Mouse (Mus musculus): ENCODE data around the gene Tep1. TPM values are rescaled to one million over a fixed set of nuclear protein-coding genes. Genes with fewer than 3 reads are reported as not detected.
"Not testable (repeated sequence)": the region's sequence is repeated elsewhere in the genome, so short reads cannot be mapped to it uniquely, and the experiment has no call there.

Gene Tep1
- polyA plus RNA-seq, 1 experiment from 2014 or later: 6.1 TPM

DNA sequence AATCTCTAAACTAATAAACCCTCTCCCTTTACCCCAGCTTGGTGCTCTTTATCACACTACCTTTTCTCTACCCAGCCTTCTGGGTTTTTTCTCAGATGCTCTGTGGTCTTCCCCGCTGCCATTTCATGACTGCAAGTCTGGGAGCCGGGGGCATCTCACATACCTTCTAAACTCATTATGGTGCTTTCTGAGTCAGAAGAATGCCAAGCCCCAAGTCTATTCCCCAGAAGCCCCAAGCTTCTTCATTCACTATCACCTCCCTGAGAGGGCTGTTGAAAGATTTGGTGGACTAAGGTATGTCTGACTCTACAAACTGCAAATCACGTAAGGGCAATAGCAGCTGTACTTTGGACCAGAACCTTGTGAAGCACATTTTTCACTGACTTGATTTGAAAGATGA lies 3.4 kb downstream of the Tep1 start:
- no peak overlapping the region for H3K27ac ChIP-seq (ENCODE audit: poor library complexity, severe bottlenecking)
- no peaks in the 10 kb centered on the region for H3K9me3 ChIP-seq (replicated peaks)
- ATAC-seq (ENCODE audit: insufficient number of reproducible peaks, low FRiP score): no peak
- no peak overlapping the region for H3K4me3 ChIP-seq
- no peaks in the 10 kb centered on the region for H3K4me1 ChIP-seq (replicated peaks)
- WGBS: 90% methylated on average over 3 of the region's 3 CpGs
- H3K4me2 ChIP-seq: no peak overlapping the region
- H3K9ac ChIP-seq: no peak overlapping the region
- peaks cover 20% of the 10 kb centered on the region for H3K36me3 ChIP-seq
- H3K27me3 ChIP-seq (replicated peaks): no peaks in the 10 kb centered on the region

DNA sequence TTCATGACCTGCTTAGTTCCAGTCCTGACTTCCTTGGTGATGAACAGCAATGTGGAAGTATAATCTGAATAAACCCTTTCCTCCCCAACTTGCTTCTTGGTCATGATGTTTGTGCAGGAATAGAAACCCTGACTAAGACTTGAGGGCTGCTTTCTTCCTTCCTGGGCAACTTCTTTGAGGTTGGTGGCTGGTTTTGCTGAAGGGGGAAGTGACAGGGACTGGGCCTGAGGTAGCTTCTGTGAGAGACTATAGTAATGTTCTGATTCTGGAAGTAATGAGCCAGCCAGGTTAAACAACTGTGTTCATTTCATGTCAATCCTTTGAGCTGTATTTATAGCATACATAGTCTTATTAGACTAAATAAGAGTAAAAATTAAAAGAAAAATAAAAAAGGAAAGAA lies 5.4 kb downstream of the Tep1 start:
- H3K9ac ChIP-seq; H3K4me2 ChIP-seq; H3K4me1 ChIP-seq (replicated peaks); H3K27me3 ChIP-seq (replicated peaks); ATAC-seq (ENCODE audit: insufficient number of reproducible peaks, low FRiP score); H3K27ac ChIP-seq (ENCODE audit: poor library complexity, severe bottlenecking); H3K4me3 ChIP-seq; H3K9me3 ChIP-seq (replicated peaks): not testable (repeated sequence)
- H3K36me3 ChIP-seq: peaks cover 30% of the 10 kb centered on the region

DNA sequence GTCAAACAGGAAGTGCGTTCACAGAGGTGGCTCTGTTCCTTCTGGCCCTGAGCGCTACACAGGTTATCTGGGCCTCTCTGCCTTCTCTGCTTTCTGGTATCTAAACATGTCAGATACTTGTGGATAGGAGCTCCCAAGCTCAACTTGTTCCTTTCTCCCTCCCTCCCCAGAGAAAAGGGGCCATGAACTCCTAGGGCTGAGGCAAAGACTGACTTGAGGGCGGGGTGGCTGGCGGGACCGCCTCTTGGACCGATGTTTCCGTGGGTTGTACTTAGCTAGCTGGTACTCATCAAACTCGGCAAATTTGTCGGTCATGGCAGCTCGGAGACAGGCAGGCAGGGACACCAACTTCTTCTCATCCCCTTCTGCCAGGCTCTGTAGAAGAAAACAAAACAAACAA lies 7.7 kb downstream of the Tep1 start:
- H3K9me3 ChIP-seq (replicated peaks): no peaks in the 10 kb centered on the region
- WGBS: 75% methylated on average over 10 of the region's 10 CpGs
- H3K9ac ChIP-seq: no peak overlapping the region
- ATAC-seq (ENCODE audit: insufficient number of reproducible peaks, low FRiP score): no peak
- H3K4me1 ChIP-seq (replicated peaks): no peaks in the 10 kb centered on the region
- H3K4me3 ChIP-seq: no peak overlapping the region
- peaks cover 37% of the 10 kb centered on the region for H3K36me3 ChIP-seq
- no peak overlapping the region for H3K27ac ChIP-seq (ENCODE audit: poor library complexity, severe bottlenecking)
- no peak overlapping the region for H3K4me2 ChIP-seq
- no peaks in the 10 kb centered on the region for H3K27me3 ChIP-seq (replicated peaks)

DNA sequence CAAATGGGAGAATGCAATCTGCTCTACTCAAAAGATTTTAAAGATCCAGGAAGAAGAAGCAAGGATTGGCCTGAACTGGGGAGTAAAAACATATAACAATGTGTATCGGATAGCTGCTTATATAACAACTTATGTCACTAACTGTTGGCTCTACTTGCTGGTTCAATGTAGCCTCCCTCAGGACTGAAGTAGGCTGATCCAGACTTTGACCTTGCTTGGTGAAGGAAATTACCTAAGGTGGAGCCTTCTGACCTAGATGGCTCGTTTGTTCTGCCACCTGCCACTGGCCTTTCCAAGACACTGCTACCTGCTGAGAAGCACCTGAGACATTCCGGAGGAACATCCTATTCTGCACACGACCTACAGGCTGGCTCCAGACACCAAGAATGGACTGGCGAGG lies 14.6 kb downstream of the Tep1 start:
- H3K4me1 ChIP-seq (replicated peaks): no peaks in the 10 kb centered on the region
- ATAC-seq (ENCODE audit: insufficient number of reproducible peaks, low FRiP score): no peak
- no peaks in the 10 kb centered on the region for H3K27me3 ChIP-seq (replicated peaks)
- no peak overlapping the region for H3K4me3 ChIP-seq
- H3K27ac ChIP-seq (ENCODE audit: poor library complexity, severe bottlenecking): no peak overlapping the region
- no peak overlapping the region for H3K9ac ChIP-seq
- no peaks in the 10 kb centered on the region for H3K9me3 ChIP-seq (replicated peaks)
- H3K4me2 ChIP-seq: no peak overlapping the region
- WGBS: 75% methylated on average over 5 of the region's 5 CpGs
- peaks cover 57% of the 10 kb centered on the region for H3K36me3 ChIP-seq

DNA sequence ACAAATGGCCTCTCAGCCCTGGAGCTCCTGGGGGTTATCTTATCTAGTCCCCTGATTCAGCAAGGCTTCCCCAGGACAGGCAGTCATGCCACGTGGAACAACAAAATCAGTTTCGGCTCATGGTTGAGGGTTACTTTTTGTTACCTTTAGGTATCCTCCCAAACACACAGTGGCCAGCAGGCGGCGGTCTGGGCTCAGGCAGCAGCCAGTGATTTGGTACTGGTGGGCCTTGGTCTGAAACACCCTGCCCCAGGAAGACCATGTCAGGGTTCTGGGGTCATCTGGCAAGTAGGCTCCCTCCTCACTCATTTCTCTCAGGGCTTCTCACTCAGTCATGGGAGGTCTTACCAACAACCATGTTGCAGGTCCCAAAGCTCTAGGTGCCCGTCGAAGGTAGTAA lies 33.1 kb downstream of the Tep1 start:
- H3K4me2 ChIP-seq: no peak overlapping the region
- no peak overlapping the region for H3K27ac ChIP-seq (ENCODE audit: poor library complexity, severe bottlenecking)
- H3K36me3 ChIP-seq: peaks cover 59% of the 10 kb centered on the region
- H3K9ac ChIP-seq: no peak overlapping the region
- 42% methylated on average over 6 of the region's 6 CpGs for WGBS
- no peak for ATAC-seq (ENCODE audit: insufficient number of reproducible peaks, low FRiP score)
- H3K4me1 ChIP-seq (replicated peaks): no peaks in the 10 kb centered on the region
- H3K4me3 ChIP-seq: no peak overlapping the region
- H3K27me3 ChIP-seq (replicated peaks): no peaks in the 10 kb centered on the region
- no peaks in the 10 kb centered on the region for H3K9me3 ChIP-seq (replicated peaks)

DNA sequence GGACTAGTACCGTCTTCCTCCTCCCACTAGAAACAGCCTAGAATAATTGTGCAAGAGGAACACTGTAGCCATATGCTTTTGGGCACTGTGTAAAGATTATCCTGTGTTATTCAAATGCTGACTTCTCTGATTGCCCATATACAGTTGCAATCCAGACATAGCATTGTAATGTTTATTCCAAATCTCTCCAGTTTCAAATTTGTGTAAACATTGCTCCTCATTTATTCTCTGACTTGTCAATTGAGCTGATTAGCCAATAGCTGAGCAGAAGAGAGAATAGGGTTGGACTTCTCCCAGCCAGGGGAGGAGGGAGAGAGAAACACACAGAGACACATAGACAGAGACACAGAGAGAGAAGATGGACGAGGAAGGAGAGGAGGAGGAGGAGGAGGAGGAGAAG lies 35.9 kb downstream of the Tep1 start:
- peaks cover 57% of the 10 kb centered on the region for H3K36me3 ChIP-seq
- no peak overlapping the region for H3K27ac ChIP-seq (ENCODE audit: poor library complexity, severe bottlenecking)
- no peak overlapping the region for H3K4me2 ChIP-seq
- no peaks in the 10 kb centered on the region for H3K4me1 ChIP-seq (replicated peaks)
- no peaks in the 10 kb centered on the region for H3K27me3 ChIP-seq (replicated peaks)
- no peaks in the 10 kb centered on the region for H3K9me3 ChIP-seq (replicated peaks)
- H3K4me3 ChIP-seq: no peak overlapping the region
- H3K9ac ChIP-seq: no peak overlapping the region
- 45% methylated on average over 2 of the region's 2 CpGs for WGBS
- ATAC-seq (ENCODE audit: insufficient number of reproducible peaks, low FRiP score): no peak

DNA sequence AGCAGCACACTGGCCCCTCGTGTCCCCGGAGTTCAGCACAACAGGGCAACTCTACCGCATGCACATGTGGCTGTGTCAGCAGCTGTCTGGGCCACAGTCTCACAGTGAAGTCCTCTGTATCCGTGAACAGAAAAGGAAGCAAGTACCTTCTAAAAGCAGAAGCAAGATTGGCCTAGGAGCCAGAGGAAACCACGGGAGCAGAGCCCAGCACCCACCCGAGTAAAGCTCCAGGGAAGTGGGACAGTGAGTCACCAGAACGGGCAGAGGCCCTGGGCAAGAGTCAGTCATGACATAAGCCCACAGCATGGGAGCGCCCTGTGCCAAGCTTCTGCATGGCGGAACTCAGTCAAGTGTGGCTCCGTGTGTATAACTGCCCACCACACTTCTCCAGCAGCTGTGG lies 36.4 kb downstream of the Tep1 start:
- H3K36me3 ChIP-seq: peaks cover 57% of the 10 kb centered on the region
- no peaks in the 10 kb centered on the region for H3K27me3 ChIP-seq (replicated peaks)
- no peak overlapping the region for H3K4me2 ChIP-seq
- H3K9me3 ChIP-seq (replicated peaks): no peaks in the 10 kb centered on the region
- H3K27ac ChIP-seq (ENCODE audit: poor library complexity, severe bottlenecking): no peak overlapping the region
- no peak overlapping the region for H3K4me3 ChIP-seq
- ATAC-seq (ENCODE audit: insufficient number of reproducible peaks, low FRiP score): no peak
- WGBS: 79% methylated on average over 10 of the region's 10 CpGs
- no peak overlapping the region for H3K9ac ChIP-seq
- no peaks in the 10 kb centered on the region for H3K4me1 ChIP-seq (replicated peaks)

DNA sequence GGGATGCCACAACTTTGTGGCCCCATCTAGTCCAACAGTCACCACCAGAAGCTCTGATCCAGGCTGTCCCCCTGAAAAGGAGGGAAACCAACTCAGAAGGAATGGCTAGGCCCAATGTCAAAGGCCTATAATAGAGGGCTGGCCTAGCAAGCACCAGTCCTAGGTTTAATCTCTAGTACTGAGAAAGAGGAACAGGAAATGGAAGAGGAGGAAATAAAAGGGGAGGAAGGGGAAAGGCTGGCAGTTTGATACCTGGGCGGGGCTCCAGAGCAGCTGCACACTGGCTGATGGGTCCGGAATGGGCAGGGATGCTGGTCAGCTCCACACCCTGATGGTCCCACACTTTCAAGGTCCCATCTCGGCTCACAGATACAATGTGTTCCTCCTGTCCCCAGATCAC lies 40.5 kb downstream of the Tep1 start:
- Histone ChIP-seq H3K4me3 (no peak overlapping the region), H3K27ac (ENCODE audit: poor library complexity, severe bottlenecking) (no peak overlapping the region), H3K4me2 (no peak overlapping the region), H3K27me3 (replicated peaks) (no peaks in the 10 kb centered on the region), H3K9ac (no peak overlapping the region), H3K9me3 (replicated peaks) (no peaks in the 10 kb centered on the region), H3K36me3 (peaks cover 43% of the 10 kb centered on the region), H3K4me1 (replicated peaks) (no peaks in the 10 kb centered on the region)
- no peak for ATAC-seq (ENCODE audit: insufficient number of reproducible peaks, low FRiP score)
- WGBS: 83% methylated on average over 3 of the region's 3 CpGs

DNA sequence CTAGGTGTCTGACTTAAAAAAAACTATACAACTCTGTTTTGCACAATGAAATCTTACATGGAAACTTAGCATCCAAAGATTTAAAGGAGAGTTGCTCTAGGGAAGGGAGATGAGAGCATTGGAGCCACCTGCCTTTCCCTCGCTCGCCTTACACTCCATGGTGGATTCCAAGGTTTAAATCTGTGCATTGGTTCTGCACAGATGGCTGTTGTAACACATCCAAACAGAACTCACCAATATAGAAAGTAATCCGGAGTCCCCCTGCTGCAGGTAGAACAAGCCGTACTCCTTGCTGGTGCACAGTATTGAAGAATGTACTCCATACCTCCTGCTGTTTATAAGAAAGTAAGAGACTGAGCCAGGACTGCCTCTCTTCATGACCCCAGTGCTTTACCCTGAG lies 43.8 kb downstream of the Tep1 start:
- 79% methylated on average over 4 of the region's 4 CpGs for WGBS
- H3K36me3 ChIP-seq: peaks cover 47% of the 10 kb centered on the region
- H3K27ac ChIP-seq (ENCODE audit: poor library complexity, severe bottlenecking): no peak overlapping the region
- H3K9me3 ChIP-seq (replicated peaks): no peaks in the 10 kb centered on the region
- no peak overlapping the region for H3K4me3 ChIP-seq
- H3K9ac ChIP-seq: no peak overlapping the region
- H3K27me3 ChIP-seq (replicated peaks): no peaks in the 10 kb centered on the region
- H3K4me1 ChIP-seq (replicated peaks): no peaks in the 10 kb centered on the region
- no peak for ATAC-seq (ENCODE audit: insufficient number of reproducible peaks, low FRiP score)
- no peak overlapping the region for H3K4me2 ChIP-seq

DNA sequence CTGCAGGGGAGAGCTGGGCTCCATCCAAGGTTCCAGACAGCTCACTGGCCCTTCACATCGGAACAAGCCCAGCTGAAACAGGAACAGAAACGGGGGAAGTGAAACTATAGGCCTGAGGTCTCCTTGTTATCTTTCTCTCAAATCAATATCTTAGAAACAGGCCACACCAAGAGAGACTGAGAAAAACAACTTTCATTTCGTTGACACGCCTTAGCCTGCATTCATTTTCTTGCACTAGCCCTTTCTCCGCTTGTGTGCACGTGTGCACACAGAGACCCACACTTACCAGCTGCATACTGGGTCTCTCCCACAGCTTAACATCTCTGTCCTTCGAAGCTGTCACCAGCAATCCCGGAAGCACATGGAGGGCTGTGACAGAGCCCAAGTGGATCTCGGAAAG lies 46.1 kb downstream of the Tep1 start:
- Histone ChIP-seq H3K9ac (no peak overlapping the region), H3K27ac (ENCODE audit: poor library complexity, severe bottlenecking) (no peak overlapping the region), H3K36me3 (peaks cover 57% of the 10 kb centered on the region), H3K4me3 (no peak overlapping the region), H3K9me3 (replicated peaks) (no peaks in the 10 kb centered on the region), H3K27me3 (replicated peaks) (no peaks in the 10 kb centered on the region), H3K4me1 (replicated peaks) (no peaks in the 10 kb centered on the region), H3K4me2 (no peak overlapping the region)
- no peak for ATAC-seq (ENCODE audit: insufficient number of reproducible peaks, low FRiP score)
- 77% methylated on average over 9 of the region's 9 CpGs for WGBS

DNA sequence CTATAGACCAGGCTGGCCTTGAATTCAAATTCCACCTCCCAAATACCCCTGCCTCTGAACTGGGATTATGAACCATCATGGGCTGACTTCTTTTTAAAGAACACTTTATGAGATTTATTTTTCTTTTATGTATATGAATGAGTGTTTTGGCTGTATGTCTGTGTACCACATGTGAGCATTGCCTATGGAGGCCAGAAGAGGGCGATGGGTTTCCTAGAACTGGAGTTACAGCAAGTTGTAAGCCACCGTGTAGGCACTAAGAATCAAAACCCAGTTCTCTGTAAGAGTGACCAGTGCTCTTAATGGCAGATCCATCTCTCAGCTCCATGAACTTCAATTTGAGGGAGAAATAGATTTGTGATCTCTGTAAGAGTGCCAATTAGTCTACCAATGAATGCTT lies 47.1 kb downstream of the Tep1 start:
- Histone ChIP-seq H3K4me1 (replicated peaks) (no peaks in the 10 kb centered on the region), H3K4me2 (no peak overlapping the region), H3K27ac (ENCODE audit: poor library complexity, severe bottlenecking) (no peak overlapping the region), H3K9me3 (replicated peaks) (no peaks in the 10 kb centered on the region), H3K4me3 (no peak overlapping the region), H3K36me3 (peaks cover 62% of the 10 kb centered on the region), H3K27me3 (replicated peaks) (no peaks in the 10 kb centered on the region), H3K9ac (no peak overlapping the region)
- WGBS: 74% methylated on average over 2 of the region's 2 CpGs
- ATAC-seq (ENCODE audit: insufficient number of reproducible peaks, low FRiP score): no peak

DNA sequence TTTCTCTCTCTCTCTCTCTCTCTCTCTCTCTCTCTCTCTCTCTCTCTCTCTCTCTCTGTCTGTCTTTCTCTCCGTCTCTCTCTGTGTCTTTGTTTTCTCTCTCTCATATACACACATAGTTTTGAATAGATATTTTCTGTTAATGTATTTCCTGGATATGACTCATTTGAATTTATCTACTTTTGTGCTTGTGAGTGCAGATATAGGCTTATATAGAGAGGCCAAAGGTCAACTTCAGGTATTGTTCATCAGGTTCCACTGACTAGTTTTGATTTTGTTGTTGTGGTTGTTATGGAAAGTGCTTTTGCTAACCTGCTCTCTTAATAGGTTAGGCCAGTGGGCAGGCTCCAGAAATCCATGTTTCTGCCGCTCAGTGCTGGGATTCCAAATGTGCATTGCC lies 57.3 kb downstream of the Tep1 start:
- no peak for ATAC-seq (ENCODE audit: insufficient number of reproducible peaks, low FRiP score)
- 82% methylated on average over 2 of the region's 2 CpGs for WGBS
- H3K36me3 ChIP-seq: peaks cover 74% of the 10 kb centered on the region

More for the DNA sequence above, 57.3 kb downstream of the Tep1 start:
- H3K4me1 ChIP-seq (replicated peaks): peaks cover 4% of the 10 kb centered on the region
- no peak overlapping the region for H3K27ac ChIP-seq (ENCODE audit: poor library complexity, severe bottlenecking)
- no peaks in the 10 kb centered on the region for H3K9me3 ChIP-seq (replicated peaks)
- H3K27me3 ChIP-seq (replicated peaks): no peaks in the 10 kb centered on the region
- H3K4me2 ChIP-seq: no peak overlapping the region
- H3K9ac ChIP-seq: no peak overlapping the region
- no peak overlapping the region for H3K4me3 ChIP-seq

All from heart, embryonic 12.5 days (tissue).